Mouse (Mus musculus): Measurements from ENCODE around the gene Rnf38.

DNA sequence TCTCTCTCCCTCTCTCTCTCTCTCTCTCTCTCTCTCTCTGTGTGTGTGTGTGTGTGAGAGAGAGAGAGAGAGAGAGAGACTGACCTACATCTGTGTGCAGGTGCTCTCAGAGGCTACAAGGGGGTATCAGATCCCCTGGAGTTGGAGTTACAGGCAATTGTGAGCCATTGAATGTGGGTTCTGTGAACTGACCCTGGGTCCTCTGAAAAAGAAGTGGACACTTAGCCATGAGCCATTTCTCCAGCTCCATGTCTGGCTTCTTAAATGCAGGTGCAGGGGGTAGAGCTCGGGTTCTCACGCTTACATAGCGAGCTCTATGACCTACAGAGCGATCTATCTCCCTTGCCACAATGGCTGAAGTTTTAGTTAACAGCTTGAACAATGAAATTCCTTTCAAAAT is 25.5 kb upstream of the Rnf38 start:
- no peak for TF ChIP-seq CTCF (IDR thresholded peaks at IDR 0.05 in 2 of 3, conservative IDR thresholded peaks at IDR 0.05 in 1 of 3; ENCODE audit: control insufficient read depth in 1 of 3, insufficient read depth in 1 of 3, low read depth in 2 of 3, low read length in 3 of 3, poor library complexity in 1 of 3, severe bottlenecking in 1 of 3)
- TF ChIP-seq TAL1 (IDR thresholded peaks at IDR 0.05; ENCODE audit: low read length): no peak

All from MEL (cell line).